Mouse (Mus musculus): ENCODE data around the gene Camk1. TPM values are rescaled to one million over a fixed set of nuclear protein-coding genes. Genes with fewer than 3 reads are reported as not detected.

Camk1 gene
- polyA plus RNA-seq, 1 experiment from 2014 or later: 88.0 TPM

DNA sequence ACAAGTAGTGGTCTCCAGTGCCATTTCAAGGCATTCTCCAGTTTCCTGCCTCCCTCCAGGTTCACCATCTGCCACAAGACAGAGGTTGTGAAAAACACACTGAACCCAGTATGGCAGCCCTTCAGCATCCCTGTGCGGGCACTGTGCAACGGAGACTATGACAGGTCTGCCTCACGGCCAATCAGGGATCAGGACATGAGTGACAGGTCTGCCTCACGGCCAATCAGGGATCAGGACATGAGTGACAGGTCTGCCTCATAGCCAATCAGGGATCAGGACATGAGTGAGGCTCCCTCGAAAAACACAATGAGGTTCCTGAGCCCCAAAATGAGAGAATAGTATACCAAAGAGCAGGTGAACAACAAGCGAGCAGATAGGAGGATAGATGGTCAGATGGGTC, 53.4 kb downstream of the Camk1 start:
- no peak overlapping the region for H3K9ac ChIP-seq (replicated peaks)
- no peaks in the 10 kb centered on the region for H3K36me3 ChIP-seq
- no peaks in the 10 kb centered on the region for H3K9me3 ChIP-seq
- H3K27me3 ChIP-seq: no peaks in the 10 kb centered on the region; the same call in 1 of the 2 replicates
- no peak overlapping the region for H3K4me2 ChIP-seq (replicated peaks)
- no peak overlapping the region for H3K27ac ChIP-seq (replicated peaks)
- WGBS: 68% methylated on average over 6 of the region's 6 CpGs
- H3K4me3 ChIP-seq: no peak overlapping the region
- H3K4me1 ChIP-seq: no peaks in the 10 kb centered on the region
- 0 out of 2 replicates have a peak, but pooled peaks have one; percentile 38 for ATAC-seq (replicated peaks)

DNA sequence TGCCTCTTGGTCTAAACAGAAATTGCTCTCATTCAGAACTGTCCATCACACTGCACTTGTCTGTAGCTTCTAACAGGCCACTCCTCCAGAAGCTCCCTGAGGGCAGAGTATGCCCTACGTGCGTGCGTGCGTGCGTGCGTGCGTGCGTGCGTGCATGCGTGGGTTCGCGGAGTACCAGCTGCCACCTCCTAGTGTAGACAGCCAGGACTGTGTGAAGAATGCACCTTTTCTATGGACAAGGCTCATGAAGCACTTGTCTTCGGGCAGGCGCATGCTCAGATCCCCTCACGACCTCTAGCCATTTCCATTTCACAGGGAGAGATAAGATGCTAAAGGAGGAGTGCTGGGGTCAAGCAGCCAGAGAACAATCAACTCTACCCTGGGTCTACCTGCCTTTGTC, 54.4 kb downstream of the Camk1 start:
- WGBS: 93% methylated on average over 15 of the region's 15 CpGs
- no peak overlapping the region for H3K27ac ChIP-seq (replicated peaks)
- ATAC-seq (replicated peaks): no peak

DNA sequence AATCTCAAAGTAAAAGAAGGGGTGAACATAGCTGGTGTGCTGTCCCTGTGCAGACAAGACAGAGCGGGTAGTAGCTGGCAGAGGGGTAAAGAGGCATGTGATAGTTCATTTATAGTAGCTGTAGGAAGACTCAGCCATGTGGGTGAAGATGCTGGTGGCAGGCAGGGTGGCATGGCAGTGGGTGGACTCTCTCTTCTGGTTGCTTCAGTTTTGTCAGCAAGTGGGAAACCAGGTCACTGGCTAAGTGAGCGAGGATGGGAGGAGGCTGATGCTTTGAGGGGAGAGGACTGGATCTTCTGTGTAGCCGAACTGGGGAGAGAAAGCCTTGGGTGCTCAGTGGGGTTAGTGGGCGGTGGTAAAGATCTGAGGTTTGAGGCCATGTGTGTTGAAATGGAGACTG, 56.5 kb downstream of the Camk1 start:
- Histone ChIP-seq H3K36me3 (no peaks in the 10 kb centered on the region), H3K9ac (replicated peaks) (no peak overlapping the region), H3K27ac (replicated peaks) (no peak overlapping the region), H3K4me3 (no peak overlapping the region), H3K9me3 (no peaks in the 10 kb centered on the region), H3K4me1 (peaks cover 11% of the 10 kb centered on the region), H3K4me2 (replicated peaks) (no peak overlapping the region), H3K27me3 (peaks cover 27% of the 10 kb centered on the region)
- ATAC-seq (replicated peaks): no peak
- WGBS: 75% methylated on average over 4 of the region's 4 CpGs

More for the DNA sequence above, 54.4 kb downstream of the Camk1 start:
- H3K36me3 ChIP-seq: no peaks in the 10 kb centered on the region
- H3K4me3 ChIP-seq: no peak overlapping the region
- no peaks in the 10 kb centered on the region for H3K4me1 ChIP-seq
- no peak overlapping the region for H3K9ac ChIP-seq (replicated peaks)
- no peaks in the 10 kb centered on the region for H3K9me3 ChIP-seq
- peaks cover 6% of the 10 kb centered on the region; the same call in 1 of the 2 replicates for H3K27me3 ChIP-seq
- H3K4me2 ChIP-seq (replicated peaks): no peak overlapping the region

DNA sequence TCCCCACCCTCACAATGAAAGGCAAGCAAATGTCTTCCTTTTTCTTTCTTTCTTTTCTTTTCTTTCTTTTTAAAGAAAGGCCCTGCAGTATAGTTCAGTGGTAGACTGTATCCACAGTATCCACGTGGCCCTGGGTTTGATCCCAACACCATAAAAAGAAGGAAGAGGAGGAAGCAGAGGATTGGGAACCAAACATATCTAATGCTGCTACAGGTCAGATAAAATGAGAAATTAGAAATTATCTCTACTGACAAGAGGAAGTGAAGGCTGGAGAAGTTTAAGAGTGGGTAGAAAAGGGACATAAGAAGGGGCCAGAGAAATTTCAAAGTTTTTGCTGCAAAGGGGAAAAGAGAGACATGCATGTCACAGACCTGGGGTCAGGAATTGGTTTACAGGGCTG, 57.5 kb downstream of the Camk1 start:
- Histone ChIP-seq H3K4me2 (replicated peaks) (no peak overlapping the region), H3K4me1 (peaks cover 15% of the 10 kb centered on the region), H3K9me3 (no peaks in the 10 kb centered on the region), H3K27ac (replicated peaks) (no peak overlapping the region), H3K27me3 (peaks cover 35% of the 10 kb centered on the region), H3K4me3 (no peak overlapping the region), H3K9ac (replicated peaks) (no peak overlapping the region), H3K36me3 (no peaks in the 10 kb centered on the region)
- 68% methylated on average over 1 of the region's 1 CpGs for WGBS
- ATAC-seq (replicated peaks): no peak

DNA sequence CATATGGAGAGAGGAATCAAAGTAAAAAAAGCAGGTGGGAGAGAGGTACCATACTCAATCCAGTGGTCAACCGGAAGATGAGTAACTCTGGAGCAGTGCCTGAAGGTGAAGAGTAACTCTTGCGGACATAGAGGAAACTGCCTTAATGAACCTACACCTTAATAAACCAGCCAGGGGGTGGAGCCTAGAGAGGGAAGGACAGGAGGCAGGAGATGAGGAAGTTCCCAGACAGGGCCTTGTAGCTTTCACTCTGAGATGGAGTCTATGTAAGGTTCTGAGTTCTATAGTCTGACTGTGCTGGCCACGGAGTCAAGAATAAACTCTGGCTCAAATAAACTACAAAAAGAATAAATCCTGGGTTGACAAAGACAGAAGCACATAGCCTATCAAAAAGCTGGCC, 58.9 kb downstream of the Camk1 start:
- WGBS: 84% methylated on average over 3 of the region's 3 CpGs
- no peaks in the 10 kb centered on the region for H3K9me3 ChIP-seq
- 0 out of 2 replicates have a peak, but pooled peaks cover 4% of the 10 kb centered on the region for H3K36me3 ChIP-seq
- H3K4me2 ChIP-seq (replicated peaks): no peak overlapping the region
- H3K9ac ChIP-seq (replicated peaks): no peak overlapping the region
- peaks cover 15% of the 10 kb centered on the region for H3K4me1 ChIP-seq
- no peak for ATAC-seq (replicated peaks)
- no peak overlapping the region for H3K4me3 ChIP-seq
- no peak overlapping the region for H3K27ac ChIP-seq (replicated peaks)
- H3K27me3 ChIP-seq: peaks cover 35% of the 10 kb centered on the region

Other genes with a start within 250 kb of the Camk1 start
- gene Lhfpl4, start 148.6 kb downstream of the Camk1 start, polyA plus RNA-seq (2015; fragmentation: Nextera tagmentation; extraction: Ambion mirVana): 42.3 and 44.6 TPM in 2 replicates
- gene Mtmr14, start 106.1 kb downstream of the Camk1 start, polyA plus RNA-seq (2015; fragmentation: Nextera tagmentation; extraction: Ambion mirVana): 47.0 and 53.8 TPM in 2 replicates
- gene Cpne9, start 61.7 kb downstream of the Camk1 start, polyA plus RNA-seq (2015; fragmentation: Nextera tagmentation; extraction: Ambion mirVana): 0.34 and 0.39 TPM in 2 replicates
- 19.6 and 22.2 TPM in 2 replicates for gene Brpf1, start 36.8 kb downstream of the Camk1 start, polyA plus RNA-seq (2015; fragmentation: Nextera tagmentation; extraction: Ambion mirVana)
- 11.6 and 11.8 TPM in 2 replicates for gene Ogg1, start 17.0 kb downstream of the Camk1 start, polyA plus RNA-seq (2015; fragmentation: Nextera tagmentation; extraction: Ambion mirVana)
- gene Tada3, start 33.9 kb upstream of the Camk1 start, polyA plus RNA-seq (2015; fragmentation: Nextera tagmentation; extraction: Ambion mirVana): 79.4 and 82.2 TPM in 2 replicates
- gene Arpc4, start 34.1 kb upstream of the Camk1 start, polyA plus RNA-seq (2015; fragmentation: Nextera tagmentation; extraction: Ambion mirVana): 390 and 428 TPM in 2 replicates
- 7.6 and 8.1 TPM in 2 replicates for gene Ttll3, start 45.3 kb upstream of the Camk1 start, polyA plus RNA-seq (2015; fragmentation: Nextera tagmentation; extraction: Ambion mirVana)
- gene Rpusd3, start 75.4 kb upstream of the Camk1 start, polyA plus RNA-seq (2015; fragmentation: Nextera tagmentation; extraction: Ambion mirVana): 14.8 and 23.3 TPM in 2 replicates
- gene Cidec, start 91.8 kb upstream of the Camk1 start, polyA plus RNA-seq (2015; fragmentation: Nextera tagmentation; extraction: Ambion mirVana): not detected in 2 replicates
- 89.2 and 93.1 TPM in 2 replicates for gene Jagn1, start 98.6 kb upstream of the Camk1 start, polyA plus RNA-seq (2015; fragmentation: Nextera tagmentation; extraction: Ambion mirVana)
- gene Il17re, start 114.5 kb upstream of the Camk1 start, polyA plus RNA-seq (2015; fragmentation: Nextera tagmentation; extraction: Ambion mirVana): not detected in 2 replicates
- 1.6 and 2.4 TPM in 2 replicates for gene Il17rc, start 127.4 kb upstream of the Camk1 start, polyA plus RNA-seq (2015; fragmentation: Nextera tagmentation; extraction: Ambion mirVana)
- 63.8 and 66.7 TPM in 2 replicates for gene Creld1, start 139.3 kb upstream of the Camk1 start, polyA plus RNA-seq (2015; fragmentation: Nextera tagmentation; extraction: Ambion mirVana)
- 5.1 and 6.0 TPM in 2 replicates for gene Prrt3, start 157.9 kb upstream of the Camk1 start, polyA plus RNA-seq (2015; fragmentation: Nextera tagmentation; extraction: Ambion mirVana)
- gene Emc3, start 187.7 kb upstream of the Camk1 start, polyA plus RNA-seq (2015; fragmentation: Nextera tagmentation; extraction: Ambion mirVana): 94.9 and 103 TPM in 2 replicates
- gene Fancd2, start 187.7 kb upstream of the Camk1 start, polyA plus RNA-seq (2015; fragmentation: Nextera tagmentation; extraction: Ambion mirVana): 6.5 and 6.7 TPM in 2 replicates

Measured in forebrain, embryonic 15.5 days (tissue).